Mouse (Mus musculus): ENCODE data around the gene Gpr39.

GRCm38 (mm10) chr1:125652836-125653594 lies 23.8 kb upstream of the Gpr39 start:
- TF ChIP-seq CTCF (IDR thresholded peaks at IDR 0.05; ENCODE audit: insufficient read depth, low read depth, low read length) (no peak), POLR2A (IDR thresholded peaks at IDR 0.05; ENCODE audit: insufficient read depth, low read depth, low read length) (no peak)

All from olfactory bulb, adult 2 months (tissue).